Mouse (Mus musculus): ENCODE measurements around the gene Rpa1. TPM values are rescaled to one million over a fixed set of nuclear protein-coding genes. Genes with fewer than 3 reads are reported as not detected.

The Rpa1 gene
- total and polyA plus RNA-seq, 3 experiments, result 230 to 357 (median 287) TPM

DNA sequence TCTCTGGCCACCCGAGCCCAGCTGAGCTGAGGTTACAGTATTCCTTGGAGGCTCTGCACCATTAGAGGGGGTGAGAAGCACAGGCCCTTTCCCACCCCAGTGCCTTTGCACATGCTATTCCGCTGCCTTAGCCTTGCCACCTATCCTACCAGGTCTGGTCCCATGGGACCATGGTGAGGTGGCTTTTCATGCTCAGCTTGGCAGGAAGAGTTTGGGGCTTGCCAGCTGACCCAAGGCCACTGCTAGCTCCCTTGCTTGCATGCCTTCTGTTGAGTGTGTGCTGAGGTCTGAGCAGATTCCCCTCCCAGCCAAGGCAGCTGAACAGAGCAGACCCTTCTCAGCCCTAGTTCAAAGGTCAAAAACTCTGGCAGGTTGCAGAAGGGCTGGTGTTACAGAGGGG lies 87.1 kb downstream of the Rpa1 start:
- H3K27me3 ChIP-seq (replicated peaks), result peaks cover 1% of the 10 kb centered on the region
- dilution Hi-C loops (cut with MboI; ENCODE audit: extremely low pct_ligation_motif_present, extremely low pct_unique_long_range_greater_than_20kb, low sequenced_read_pairs), result no loop called here
- no peak overlapping the region for H3K27ac ChIP-seq (ENCODE audit: insufficient read depth, low read depth)
- no peaks in the 10 kb centered on the region for H3K36me3 ChIP-seq (replicated peaks in 1 of 2; ENCODE audit: control insufficient read depth in 1 of 2, insufficient read depth in 1 of 2, low read length in 1 of 2)
- no peaks in the 10 kb centered on the region for H3K9me3 ChIP-seq (replicated peaks; ENCODE audit: low read length)
- TF ChIP-seq UBTF (IDR thresholded peaks at IDR 0.05; ENCODE audit: low read depth, low read length), result no peak
- no peak for TF ChIP-seq KAT2A (IDR thresholded peaks at IDR 0.05; ENCODE audit: insufficient replicate concordance, low read length)
- no peak for TF ChIP-seq ELF1 (IDR thresholded peaks at IDR 0.05; ENCODE audit: low read depth, low read length)
- TF ChIP-seq JUND (conservative IDR thresholded peaks at IDR 0.05; ENCODE audit: low read depth, low read length), result no peak
- no peak for TF ChIP-seq MEF2A (IDR thresholded peaks at IDR 0.05; ENCODE audit: borderline replicate concordance, low read depth, low read length)
- TF ChIP-seq USF1 (IDR thresholded peaks at IDR 0.05; ENCODE audit: low read depth, low read length), result no peak
- TF ChIP-seq HCFC1 (IDR thresholded peaks at IDR 0.05; ENCODE audit: low read depth, low read length), result no peak
- TF ChIP-seq TCF12 (IDR thresholded peaks at IDR 0.05; ENCODE audit: low read depth, low read length), result no peak
- no peak for TF ChIP-seq SMC3 (IDR thresholded peaks at IDR 0.05; ENCODE audit: low read depth, low read length)
- no peak for TF ChIP-seq E2F4 (IDR thresholded peaks at IDR 0.05; ENCODE audit: insufficient replicate concordance, low read depth, low read length)
- TF ChIP-seq MAFK (IDR thresholded peaks at IDR 0.05; ENCODE audit: insufficient replicate concordance, low read length), result no peak
- TF ChIP-seq ZMIZ1 (IDR thresholded peaks at IDR 0.05; ENCODE audit: low read depth, low read length), result no peak
- TF ChIP-seq POLR2A (IDR thresholded peaks at IDR 0.05; ENCODE audit: low read depth, low read length), result no peak
- TF ChIP-seq CTCF (conservative IDR thresholded peaks at IDR 0.05 in 1 of 2, IDR thresholded peaks at IDR 0.05 in 1 of 2; ENCODE audit: low read depth in 2 of 2, low read length in 2 of 2), result no peak
- TF ChIP-seq NELFE (IDR thresholded peaks at IDR 0.05; ENCODE audit: low read depth, low read length), result no peak
- TF ChIP-seq EP300 (IDR thresholded peaks at IDR 0.05; ENCODE audit: low read length), result no peak
- TF ChIP-seq MAX (IDR thresholded peaks at IDR 0.05; ENCODE audit: low read length), result no peak
- TF ChIP-seq MYC (IDR thresholded peaks at IDR 0.05; ENCODE audit: low read depth, low read length), result no peak
- no peak overlapping the region for H3K4me3 ChIP-seq (replicated peaks in 1 of 3; ENCODE audit: low read depth in 2 of 3, low read length in 2 of 3, poor library complexity in 1 of 3)
- H3K79me2 ChIP-seq (replicated peaks; ENCODE audit: control insufficient read depth, extremely low read depth, insufficient read depth, poor library complexity, severe bottlenecking), result no peaks in the 10 kb centered on the region
- H3K4me2 ChIP-seq (ENCODE audit: insufficient read depth, low read depth, poor library complexity, severe bottlenecking), result no peak overlapping the region
- no peak overlapping the region for H3K9ac ChIP-seq (ENCODE audit: insufficient read depth, low read depth)
- in situ Hi-C loops (cut with MboI; ENCODE audit: low pct_ligation_motif_present, low pct_unique_long_range_greater_than_20kb, low sequenced_read_pairs), result no loop called here
- no peak for DNase-seq (ENCODE audit: extremely low read depth)
- peaks cover 10 to 32% of the 10 kb centered on the region in 2 experiments for H3K4me1 ChIP-seq (ENCODE audit: control insufficient read depth in 1 of 2, insufficient read depth in 2 of 2)

DNA sequence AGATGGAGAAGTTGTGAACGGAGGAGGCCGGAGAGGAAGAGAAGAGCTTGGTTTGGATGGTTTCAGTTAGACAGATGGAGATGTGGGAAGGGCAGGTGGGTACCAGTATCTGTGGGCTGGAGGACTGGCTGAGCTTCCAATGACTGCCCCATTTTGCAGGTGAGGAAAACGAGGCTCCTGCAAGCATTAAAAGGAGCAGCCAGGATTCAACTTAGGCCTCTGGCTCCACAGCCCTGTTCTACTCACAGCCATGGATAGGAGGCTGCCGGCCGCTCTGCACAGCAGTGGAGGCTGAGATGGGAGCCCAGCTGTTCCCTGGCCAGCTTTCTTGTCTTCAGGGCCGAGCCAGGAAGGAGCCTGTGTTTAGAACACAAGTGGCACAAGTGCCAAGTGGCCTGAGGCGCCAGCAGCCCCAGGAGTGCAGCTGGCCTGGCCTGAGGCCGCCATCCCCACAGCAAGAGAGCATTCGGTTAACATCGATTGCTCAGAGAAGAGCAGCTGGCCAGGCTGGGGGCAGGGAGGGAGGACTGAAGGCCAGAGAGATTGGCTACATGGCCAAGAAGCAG lies 88.0 kb downstream of the Rpa1 start:
- Histone ChIP-seq H3K36me3 (replicated peaks in 1 of 2; ENCODE audit: control insufficient read depth in 1 of 2, insufficient read depth in 1 of 2, low read length in 1 of 2) (no peaks in the 10 kb centered on the region), H3K27me3 (replicated peaks) (peaks cover 1% of the 10 kb centered on the region), H3K4me1 (ENCODE audit: control insufficient read depth in 1 of 2, insufficient read depth in 2 of 2) (peaks cover 10 to 37% of the 10 kb centered on the region in 2 experiments), H3K9me3 (replicated peaks; ENCODE audit: low read length) (no peaks in the 10 kb centered on the region), H3K4me3 (replicated peaks in 1 of 3; ENCODE audit: low read depth in 2 of 3, low read length in 2 of 3, poor library complexity in 1 of 3) (no peak overlapping the region), H3K9ac (ENCODE audit: insufficient read depth, low read depth) (no peak overlapping the region), H3K27ac (ENCODE audit: insufficient read depth, low read depth) (no peak overlapping the region), H3K4me2 (ENCODE audit: insufficient read depth, low read depth, poor library complexity, severe bottlenecking) (no peak overlapping the region), H3K79me2 (replicated peaks; ENCODE audit: control insufficient read depth, extremely low read depth, insufficient read depth, poor library complexity, severe bottlenecking) (no peaks in the 10 kb centered on the region)
- TF ChIP-seq ETS1 (conservative IDR thresholded peaks at IDR 0.05; ENCODE audit: low read depth, low read length), result no peak
- no peak for TF ChIP-seq MXI1 (IDR thresholded peaks at IDR 0.05; ENCODE audit: low read depth, low read length)
- no peak for TF ChIP-seq CHD1 (IDR thresholded peaks at IDR 0.05; ENCODE audit: low read depth, low read length)
- TF ChIP-seq SIN3A (IDR thresholded peaks at IDR 0.05; ENCODE audit: low read length), result no peak
- no peak for TF ChIP-seq PAX5 (IDR thresholded peaks at IDR 0.05; ENCODE audit: low read length)
- no peak for TF ChIP-seq IRF4 (IDR thresholded peaks at IDR 0.05; ENCODE audit: low read depth, low read length)
- TF ChIP-seq CHD2 (IDR thresholded peaks at IDR 0.05; ENCODE audit: low read length), result no peak
- no peak for TF ChIP-seq MAZ (IDR thresholded peaks at IDR 0.05; ENCODE audit: low read depth, low read length)
- TF ChIP-seq MEF2A (IDR thresholded peaks at IDR 0.05; ENCODE audit: borderline replicate concordance, low read depth, low read length), result no peak
- no peak for TF ChIP-seq EP300 (IDR thresholded peaks at IDR 0.05; ENCODE audit: low read length)
- TF ChIP-seq MAX (IDR thresholded peaks at IDR 0.05; ENCODE audit: low read length), result no peak
- no peak for DNase-seq (ENCODE audit: extremely low read depth)
- in situ Hi-C loops (cut with MboI; ENCODE audit: low pct_ligation_motif_present, low pct_unique_long_range_greater_than_20kb, low sequenced_read_pairs), result no loop called here
- dilution Hi-C loops (cut with MboI; ENCODE audit: extremely low pct_ligation_motif_present, extremely low pct_unique_long_range_greater_than_20kb, low sequenced_read_pairs), result no loop called here
